ENCODE assay signal across 17 mouse cellular contexts in the genomic region with DNA sequence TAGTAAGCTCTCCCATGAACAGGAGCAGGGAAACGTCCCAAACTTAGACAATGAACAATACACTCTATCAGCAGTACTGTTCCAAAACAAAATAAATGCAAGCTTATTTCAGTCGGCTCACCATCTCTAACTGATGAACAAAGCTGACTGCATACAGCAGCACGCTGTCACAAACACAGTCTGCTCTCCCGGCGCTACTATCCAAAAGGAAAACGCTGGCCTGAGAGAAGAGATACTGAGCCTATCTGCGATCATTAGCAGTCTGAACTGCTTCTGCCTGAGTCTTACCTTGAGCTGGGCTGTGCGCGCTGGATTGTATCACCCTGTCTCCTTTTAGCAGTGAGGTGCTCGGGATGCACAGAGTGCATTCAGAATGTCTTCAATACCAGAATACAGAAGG.
DNase-seq lines count a peak whose midpoint lies in the region; ATAC-seq and TF ChIP-seq lines count a peak whose summit lies in the region.
"Had no signal": no experiment of that assay in that cellular context is flagged by ENCODE, and none has a peak within 500 bp of the region (broad histone marks: within the 10 kb centered on the region; RNA-seq: fewer than 3 reads in every experiment).

No protein-coding gene starts in this region.

- DNase-seq in heart, adult 2 months = no peak
- DNase-seq in limb, embryonic 10.5 days (ENCODE audit: low spot score) = no peak
- DNase-seq in thymus, adult 18-20 months = no peak
- DNase-seq: adrenal gland, postnatal 25 days; gastrocnemius, postnatal 25 days; kidney, adult 18-20 months; kidney, postnatal 14 days; liver; liver, postnatal 0 days; lung, postnatal 14 days had no signal

- H3K4me1 ChIP-seq in heart, embryonic 13.5 days = peaks cover 21% of the 10 kb centered on the region
- H3K4me1 ChIP-seq in heart, adult 2 months (ENCODE audit: control insufficient read depth, insufficient read depth, low read length) = peaks cover 2% of the 10 kb centered on the region; the same call in 1 of the 2 replicates
- H3K4me1 ChIP-seq in limb, embryonic 12.5 days (replicated peaks) = peaks cover 15% of the 10 kb centered on the region
- peaks cover 18% of the 10 kb centered on the region for H3K4me1 ChIP-seq in limb, embryonic 10.5 days
- peaks cover 16% of the 10 kb centered on the region for H3K4me1 ChIP-seq in forebrain, embryonic 16.5 days (replicated peaks; ENCODE audit: control insufficient read depth, insufficient read depth, low read length)
- 0 out of 2 replicates have a peak, but pooled peaks cover 8% of the 10 kb centered on the region for H3K4me1 ChIP-seq in neural tube, embryonic 15.5 days
- H3K4me1 ChIP-seq: megakaryocyte, embryonic 14.5 days; stomach, embryonic 15.5 days had no signal

- no peak overlapping the region for H3K4me3 ChIP-seq in heart, embryonic 13.5 days
- H3K4me3 ChIP-seq in heart, adult 2 months = no peak overlapping the region
- H3K4me3 ChIP-seq in limb, embryonic 12.5 days (replicated peaks) = no peak overlapping the region
- no peak overlapping the region for H3K4me3 ChIP-seq in limb, embryonic 10.5 days
- no peak overlapping the region for H3K4me3 ChIP-seq in forebrain, embryonic 16.5 days (replicated peaks; ENCODE audit: low read length)
- H3K4me3 ChIP-seq in neural tube, embryonic 15.5 days (replicated peaks) = no peak overlapping the region
- H3K4me3 ChIP-seq: heart, embryonic 10.5 days; megakaryocyte, embryonic 14.5 days; stomach, embryonic 15.5 days had no signal

- no peak for TF ChIP-seq EP300 in heart, adult 2 months (IDR thresholded peaks at IDR 0.05; ENCODE audit: insufficient read depth, low read depth, low read length)

- no peak for TF ChIP-seq POLR2A in heart, adult 2 months (IDR thresholded peaks at IDR 0.05; ENCODE audit: insufficient read depth, low read depth, low read length)

- H3K79me2 ChIP-seq in heart, adult 2 months (replicated peaks; ENCODE audit: control insufficient read depth, insufficient read depth, low read length) = no peaks in the 10 kb centered on the region; the same call in 1 of the 2 replicates

- H3K9ac ChIP-seq in heart, embryonic 13.5 days = no peak overlapping the region
- H3K9ac ChIP-seq in heart, adult 2 months (ENCODE audit: low read depth, low read length) = no peak overlapping the region
- H3K9ac ChIP-seq in limb, embryonic 12.5 days (replicated peaks) = no peak overlapping the region
- peak overlapping the region; percentile 30; the same call in 1 of the 2 replicates for H3K9ac ChIP-seq in forebrain, embryonic 16.5 days (replicated peaks; ENCODE audit: low read depth, low read length)
- no peak overlapping the region for H3K9ac ChIP-seq in neural tube, embryonic 15.5 days (replicated peaks)
- H3K9ac ChIP-seq: liver, postnatal 0 days; stomach, embryonic 15.5 days had no signal

- no peaks in the 10 kb centered on the region for H3K27me3 ChIP-seq in heart, embryonic 13.5 days (replicated peaks)
- H3K27me3 ChIP-seq in heart, adult 2 months (ENCODE audit: control insufficient read depth, insufficient read depth, low read length) = no peaks in the 10 kb centered on the region
- H3K27me3 ChIP-seq in limb, embryonic 12.5 days = no peaks in the 10 kb centered on the region
- no peaks in the 10 kb centered on the region for H3K27me3 ChIP-seq in limb, embryonic 10.5 days (ENCODE audit: low read depth, poor library complexity, severe bottlenecking)
- H3K27me3 ChIP-seq in forebrain, embryonic 16.5 days (replicated peaks; ENCODE audit: control insufficient read depth, insufficient read depth, low read length) = no peaks in the 10 kb centered on the region
- H3K27me3 ChIP-seq in neural tube, embryonic 15.5 days (replicated peaks) = no peaks in the 10 kb centered on the region
- H3K27me3 ChIP-seq: megakaryocyte, embryonic 14.5 days; stomach, embryonic 15.5 days had no signal

- intact Hi-C loops in heart, adult 2 months (cut with DNase I) = no loop called here

- WGBS in heart, embryonic 13.5 days = 44% methylated on average over 10 of the region's 10 CpGs
- 48% methylated on average over 10 of the region's 10 CpGs for WGBS in heart, adult 2 months
- WGBS in limb, embryonic 12.5 days = 76% methylated on average over 10 of the region's 10 CpGs
- 88% methylated on average over 10 of the region's 10 CpGs for WGBS in limb, embryonic 10.5 days
- 40% methylated on average over 10 of the region's 10 CpGs for whole genome bisulfite sequencing in forebrain, embryonic 16.5 days
- WGBS in neural tube, embryonic 15.5 days = 64% methylated on average over 10 of the region's 10 CpGs

- no peaks in the 10 kb centered on the region for H3K36me3 ChIP-seq in heart, embryonic 13.5 days
- H3K36me3 ChIP-seq in heart, adult 2 months (ENCODE audit: control insufficient read depth, insufficient read depth, low read length) = no peaks in the 10 kb centered on the region
- H3K36me3 ChIP-seq in limb, embryonic 12.5 days = no peaks in the 10 kb centered on the region
- H3K36me3 ChIP-seq in limb, embryonic 10.5 days = no peaks in the 10 kb centered on the region
- no peaks in the 10 kb centered on the region for H3K36me3 ChIP-seq in forebrain, embryonic 16.5 days (ENCODE audit: control insufficient read depth, insufficient read depth)
- H3K36me3 ChIP-seq in neural tube, embryonic 15.5 days = no peaks in the 10 kb centered on the region
- H3K36me3 ChIP-seq: heart, embryonic 10.5 days; stomach, embryonic 15.5 days had no signal

- H3K9me3 ChIP-seq in heart, embryonic 13.5 days = no peaks in the 10 kb centered on the region
- H3K9me3 ChIP-seq in limb, embryonic 12.5 days = no peaks in the 10 kb centered on the region
- no peaks in the 10 kb centered on the region for H3K9me3 ChIP-seq in limb, embryonic 10.5 days (replicated peaks)
- no peaks in the 10 kb centered on the region for H3K9me3 ChIP-seq in forebrain, embryonic 16.5 days (ENCODE audit: control insufficient read depth, low read length)
- H3K9me3 ChIP-seq in neural tube, embryonic 15.5 days (replicated peaks) = no peaks in the 10 kb centered on the region
- H3K9me3 ChIP-seq: heart, embryonic 10.5 days; megakaryocyte, embryonic 14.5 days; stomach, embryonic 15.5 days had no signal

- peak overlapping the region; percentile 25 for H3K4me2 ChIP-seq in heart, embryonic 13.5 days
- no peak overlapping the region for H3K4me2 ChIP-seq in limb, embryonic 12.5 days
- peak overlapping the region; percentile 35 for H3K4me2 ChIP-seq in forebrain, embryonic 16.5 days (ENCODE audit: low read length)
- H3K4me2 ChIP-seq in neural tube, embryonic 15.5 days = peak overlapping the region; percentile 13; the same call in 1 of the 2 replicates
- H3K4me2 ChIP-seq: stomach, embryonic 15.5 days had no signal

- H3K27ac ChIP-seq in heart, embryonic 13.5 days (replicated peaks) = no peak overlapping the region
- H3K27ac ChIP-seq in heart, adult 2 months = no peak overlapping the region
- peak overlapping the region; percentile 64 for H3K27ac ChIP-seq in limb, embryonic 12.5 days
- H3K27ac ChIP-seq in limb, embryonic 10.5 days = no peak overlapping the region; the same call in 1 of the 2 replicates
- H3K27ac ChIP-seq in forebrain, embryonic 16.5 days (ENCODE audit: low read length) = peak overlapping the region; percentile 50; the same call in 1 of the 2 replicates
- H3K27ac ChIP-seq in neural tube, embryonic 15.5 days (replicated peaks) = no peak overlapping the region
- H3K27ac ChIP-seq: heart, embryonic 10.5 days; stomach, embryonic 15.5 days had no signal

- no peak for TF ChIP-seq CTCF in heart, adult 2 months (IDR thresholded peaks at IDR 0.05)

- no peak for ATAC-seq in heart, embryonic 13.5 days (ENCODE audit: extremely low read depth, insufficient number of reproducible peaks, low FRiP score, low TSS enrichment)
- ATAC-seq in limb, embryonic 12.5 days (ENCODE audit: insufficient number of reproducible peaks, insufficient read depth, low FRiP score, low TSS enrichment, low read depth) = no peak
- peak; percentile 73 for ATAC-seq in forebrain, embryonic 16.5 days
- no peak for ATAC-seq in neural tube, embryonic 15.5 days (ENCODE audit: low FRiP score)
- ATAC-seq: liver, postnatal 0 days had no signal

Comparison
In these comparisons a context has a peak if more than half of its experiments do, and no peak if none do; other contexts are left out.
1. H3K27ac ChIP-seq: peak in limb, embryonic 12.5 days (single experiment) and forebrain, embryonic 16.5 days (single experiment); none in heart, embryonic 13.5 days (single experiment), heart, adult 2 months (single experiment), limb, embryonic 10.5 days (single experiment) and neural tube, embryonic 15.5 days (single experiment).